Mouse (Mus musculus): ENCODE results near the gene Ankrd55. TPM values are rescaled to one million over a fixed set of nuclear protein-coding genes. Genes with fewer than 3 reads are reported as not detected.
A peak's percentile ranks its signal among the peaks of the same experiment; 100 is the strongest.

Gene Ankrd55
- polyA plus RNA-seq, 1 experiment = 0.74 TPM

DNA sequence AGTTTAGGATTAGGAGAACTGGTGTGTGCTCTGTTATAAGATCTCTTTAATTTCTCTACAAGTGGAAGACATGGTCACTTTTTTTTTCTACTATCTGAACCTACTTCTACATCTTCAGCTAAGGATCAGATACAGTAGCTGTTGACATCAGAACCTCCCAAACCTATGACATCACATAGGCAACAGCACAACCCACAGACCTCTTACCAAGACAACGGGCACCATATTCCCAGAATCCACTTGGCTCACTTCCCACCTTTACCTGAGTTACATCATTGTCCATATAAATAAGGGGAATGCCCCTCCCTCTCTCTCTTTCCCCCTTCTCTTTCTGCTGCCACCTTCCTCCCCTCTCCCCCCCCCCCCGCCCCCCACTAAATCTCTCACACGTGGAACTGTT lies 124.0 kb downstream of the Ankrd55 start:
- Histone ChIP-seq H3K4me3 (ENCODE audit: insufficient read depth, low read length) (no peak overlapping the region), H3K4me1 (ENCODE audit: control insufficient read depth, insufficient read depth, low read length) (peaks cover 2% of the 10 kb centered on the region; the same call in 1 of the 2 replicates), H3K27ac (ENCODE audit: insufficient read depth, low read length) (no peak overlapping the region)
- TF ChIP-seq CTCF (IDR thresholded peaks at IDR 0.05; ENCODE audit: borderline replicate concordance, insufficient read depth, low read length) (no peak), POLR2A (IDR thresholded peaks at IDR 0.05; ENCODE audit: low read depth, low read length) (no peak)

DNA sequence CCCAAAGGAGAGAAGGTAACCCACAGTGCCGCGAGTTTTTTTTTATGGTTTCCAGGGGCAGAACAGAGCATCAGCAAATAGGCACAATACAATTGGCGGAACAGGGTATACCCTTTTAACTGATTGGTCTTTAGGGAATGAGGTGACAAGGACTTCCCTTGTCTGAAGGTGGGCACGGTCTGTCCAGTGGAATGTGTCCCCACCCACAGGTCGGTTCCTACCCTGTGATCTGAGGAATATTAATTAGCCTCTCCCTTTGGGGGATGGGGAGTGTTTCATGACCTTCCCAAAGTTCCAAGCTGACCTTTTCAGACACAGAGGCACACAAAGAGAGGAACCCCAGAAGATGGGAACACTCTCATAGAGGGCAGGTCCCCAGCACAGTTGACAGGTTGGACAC lies 124.6 kb downstream of the Ankrd55 start:
- no peak overlapping the region for H3K4me3 ChIP-seq (ENCODE audit: insufficient read depth, low read length)
- H3K4me1 ChIP-seq (ENCODE audit: control insufficient read depth, insufficient read depth, low read length) = peaks cover 3% of the 10 kb centered on the region; the same call in 1 of the 2 replicates
- no peak overlapping the region for H3K27ac ChIP-seq (ENCODE audit: insufficient read depth, low read length)
- TF ChIP-seq POLR2A (IDR thresholded peaks at IDR 0.05; ENCODE audit: low read depth, low read length) = no peak

DNA sequence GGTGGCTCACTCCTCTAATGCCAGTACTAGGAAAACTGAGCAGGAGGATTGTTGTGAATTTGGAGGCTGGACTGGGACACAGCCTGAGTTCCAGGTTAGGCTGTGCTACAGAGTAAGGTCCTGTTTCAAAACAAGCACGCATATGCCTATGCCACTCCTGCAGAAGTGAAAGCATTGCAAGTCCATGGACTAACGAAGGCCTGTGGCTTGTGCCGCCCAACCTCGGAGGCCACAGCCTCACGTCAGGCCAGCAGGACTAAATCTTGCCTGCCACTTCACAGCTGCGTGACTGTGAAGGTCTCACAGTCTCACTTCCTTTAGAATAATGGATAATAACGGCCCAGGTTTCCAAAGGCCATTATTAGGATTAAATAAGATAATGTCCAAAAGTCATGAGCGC lies 125.4 kb downstream of the Ankrd55 start:
- no peak overlapping the region for H3K27ac ChIP-seq (ENCODE audit: insufficient read depth, low read length)

DNA sequence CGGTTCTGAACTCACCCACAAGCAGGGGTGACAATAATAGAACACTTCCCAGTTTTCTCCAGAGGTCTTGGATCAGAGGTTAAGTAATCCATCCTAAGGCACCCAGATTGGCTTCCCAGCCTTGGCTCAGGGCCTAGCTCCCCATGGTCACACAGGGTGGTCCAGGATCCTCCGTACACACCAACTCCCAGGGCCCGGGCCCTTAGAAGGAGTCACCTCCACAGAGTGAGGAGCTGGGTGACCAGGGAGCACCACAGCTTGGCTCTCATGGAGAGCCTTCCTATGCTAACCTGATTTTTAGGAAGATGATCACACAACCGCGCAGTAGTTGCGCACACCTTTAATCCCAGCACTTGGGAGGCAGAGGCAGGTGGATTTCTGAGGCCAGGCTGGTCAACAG lies 127.6 kb downstream of the Ankrd55 start:
- TF ChIP-seq POLR2A (IDR thresholded peaks at IDR 0.05; ENCODE audit: low read depth, low read length) = no peak
- no peak for TF ChIP-seq CTCF (IDR thresholded peaks at IDR 0.05; ENCODE audit: borderline replicate concordance, insufficient read depth, low read length)
- Histone ChIP-seq H3K4me1 (ENCODE audit: control insufficient read depth, insufficient read depth, low read length) (peaks cover 11% of the 10 kb centered on the region; the same call in 1 of the 2 replicates), H3K27ac (ENCODE audit: insufficient read depth, low read length) (peak overlapping the region; percentile 98), H3K4me3 (ENCODE audit: insufficient read depth, low read length) (no peak overlapping the region)

More for the DNA sequence above, 125.4 kb downstream of the Ankrd55 start:
- Histone ChIP-seq H3K4me3 (ENCODE audit: insufficient read depth, low read length) (no peak overlapping the region), H3K4me1 (ENCODE audit: control insufficient read depth, insufficient read depth, low read length) (peaks cover 4% of the 10 kb centered on the region; the same call in 1 of the 2 replicates)
- TF ChIP-seq CTCF (IDR thresholded peaks at IDR 0.05; ENCODE audit: borderline replicate concordance, insufficient read depth, low read length) (no peak), POLR2A (IDR thresholded peaks at IDR 0.05; ENCODE audit: low read depth, low read length) (no peak)

DNA sequence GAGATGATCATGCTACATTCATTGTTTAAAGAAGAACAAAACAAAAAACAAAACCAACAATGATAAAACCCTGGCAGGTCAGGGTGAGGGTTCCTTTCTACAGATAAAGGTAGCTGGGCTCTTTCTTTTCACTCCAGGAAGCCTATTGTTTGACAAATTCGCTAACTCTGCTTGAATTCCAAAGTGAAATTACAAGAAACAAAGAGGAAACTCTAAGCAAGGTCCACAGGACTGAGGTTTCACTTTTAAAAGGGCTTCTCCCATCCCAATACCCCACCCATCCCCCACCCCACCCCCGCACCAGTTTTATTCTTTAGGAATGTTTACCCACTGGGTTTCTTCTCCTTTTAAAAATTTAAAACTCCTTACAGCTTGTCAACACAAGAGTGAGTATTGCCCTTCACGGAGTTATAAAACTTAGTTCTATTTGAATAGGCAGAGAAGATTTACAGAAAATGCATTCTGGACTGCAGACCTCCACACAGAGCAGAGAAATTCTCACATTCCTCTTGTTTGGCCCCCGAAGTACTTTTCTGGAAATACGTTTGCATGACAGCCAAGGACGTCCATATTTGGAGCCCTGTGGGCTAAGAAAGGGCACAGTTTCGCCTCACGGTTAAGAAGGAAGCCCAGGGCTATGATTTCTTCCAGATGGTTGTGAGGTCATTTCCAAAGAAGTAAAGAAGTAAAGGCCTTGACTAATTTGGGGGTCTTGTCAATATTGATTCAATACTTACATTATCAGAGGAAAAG lies 128.3 kb downstream of the Ankrd55 start:
- TF ChIP-seq CTCF (IDR thresholded peaks at IDR 0.05; ENCODE audit: borderline replicate concordance, insufficient read depth, low read length) (no peak), POLR2A (IDR thresholded peaks at IDR 0.05; ENCODE audit: low read depth, low read length) (no peak)
- Histone ChIP-seq H3K4me1 (ENCODE audit: control insufficient read depth, insufficient read depth, low read length) (peaks cover 11% of the 10 kb centered on the region; the same call in 1 of the 2 replicates), H3K4me3 (ENCODE audit: insufficient read depth, low read length) (no peak overlapping the region), H3K27ac (ENCODE audit: insufficient read depth, low read length) (peak overlapping the region; percentile 98)

DNA sequence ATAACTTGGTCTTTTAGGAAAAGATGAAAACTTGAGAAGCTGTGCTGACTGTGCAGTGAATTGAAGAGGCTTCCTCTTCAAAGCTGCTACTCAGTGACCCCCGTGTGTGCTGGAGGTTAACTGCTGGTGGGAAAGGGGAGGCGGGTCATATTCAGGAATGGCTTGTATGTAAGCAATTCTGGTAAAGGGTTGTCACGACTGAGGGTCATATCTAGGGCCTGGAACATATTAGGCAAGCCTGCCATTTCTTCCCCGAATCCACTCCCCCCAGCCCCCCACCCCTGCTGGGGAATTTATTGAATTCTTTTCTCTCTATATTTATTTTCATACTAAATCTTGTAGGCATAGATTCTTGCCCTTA lies 128.9 kb downstream of the Ankrd55 start:
- Histone ChIP-seq H3K4me3 (ENCODE audit: insufficient read depth, low read length) (no peak overlapping the region), H3K27ac (ENCODE audit: insufficient read depth, low read length) (peak overlapping the region; percentile 98), H3K4me1 (ENCODE audit: control insufficient read depth, insufficient read depth, low read length) (peaks cover 11% of the 10 kb centered on the region; the same call in 1 of the 2 replicates)
- no peak for TF ChIP-seq CTCF (IDR thresholded peaks at IDR 0.05; ENCODE audit: borderline replicate concordance, insufficient read depth, low read length)
- TF ChIP-seq POLR2A (IDR thresholded peaks at IDR 0.05; ENCODE audit: low read depth, low read length) = no peak

DNA sequence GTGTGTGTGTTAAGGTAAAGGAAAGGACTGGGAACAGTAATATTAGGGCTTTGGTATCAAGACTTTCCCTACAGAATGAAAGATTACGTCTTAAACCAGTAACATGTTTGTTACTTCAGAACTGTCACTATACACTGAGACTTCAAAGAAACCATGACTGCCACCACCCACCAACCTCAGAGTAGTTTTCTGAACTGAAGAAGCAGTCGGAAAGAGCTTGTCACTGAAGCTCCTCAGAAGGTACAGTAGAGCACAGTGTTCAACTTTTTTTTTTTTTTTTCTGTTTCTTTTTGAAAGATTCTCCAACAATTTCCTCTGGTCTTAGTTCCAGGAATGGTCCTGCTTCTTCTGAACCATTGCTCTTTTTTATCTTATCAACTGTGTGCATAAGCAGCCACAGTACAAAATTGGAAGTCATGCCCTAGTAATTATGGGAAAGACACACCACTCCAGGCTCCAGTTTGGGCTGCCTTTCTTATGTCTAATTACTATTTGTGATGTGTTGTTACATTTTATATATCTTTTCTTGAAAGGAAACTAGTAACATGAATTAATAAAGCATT lies 129.7 kb downstream of the Ankrd55 start:
- H3K4me3 ChIP-seq (ENCODE audit: insufficient read depth, low read length) = no peak overlapping the region
- TF ChIP-seq CTCF (IDR thresholded peaks at IDR 0.05; ENCODE audit: borderline replicate concordance, insufficient read depth, low read length) = no peak
- peak overlapping the region; percentile 92 for H3K27ac ChIP-seq (ENCODE audit: insufficient read depth, low read length)
- peaks cover 11% of the 10 kb centered on the region; the same call in 1 of the 2 replicates for H3K4me1 ChIP-seq (ENCODE audit: control insufficient read depth, insufficient read depth, low read length)

DNA sequence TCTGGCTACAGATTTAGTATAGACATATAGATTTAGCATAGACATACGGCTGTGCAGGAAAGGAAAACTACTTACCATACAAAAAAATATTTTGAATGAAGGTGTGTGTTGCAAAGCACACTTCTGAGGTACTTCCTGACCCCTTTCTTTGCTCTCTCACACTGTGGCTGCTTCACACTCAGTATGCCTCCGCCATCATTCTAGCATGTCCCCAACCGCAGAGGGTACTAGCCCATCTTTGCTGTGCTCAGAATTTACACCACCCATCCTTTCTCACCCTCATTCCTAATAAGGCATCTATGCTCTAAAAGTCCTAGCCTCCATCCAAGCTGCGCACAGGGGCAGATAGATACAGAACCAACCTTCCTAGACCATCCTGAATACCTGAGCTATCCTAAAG lies 130.3 kb downstream of the Ankrd55 start:
- Histone ChIP-seq H3K27ac (ENCODE audit: insufficient read depth, low read length) (peak overlapping the region; percentile 92; the same call in 1 of the 2 replicates), H3K4me1 (ENCODE audit: control insufficient read depth, insufficient read depth, low read length) (peaks cover 11% of the 10 kb centered on the region; the same call in 1 of the 2 replicates), H3K4me3 (ENCODE audit: insufficient read depth, low read length) (no peak overlapping the region)
- TF ChIP-seq CTCF (IDR thresholded peaks at IDR 0.05; ENCODE audit: borderline replicate concordance, insufficient read depth, low read length) (no peak), POLR2A (IDR thresholded peaks at IDR 0.05; ENCODE audit: low read depth, low read length) (no peak)

DNA sequence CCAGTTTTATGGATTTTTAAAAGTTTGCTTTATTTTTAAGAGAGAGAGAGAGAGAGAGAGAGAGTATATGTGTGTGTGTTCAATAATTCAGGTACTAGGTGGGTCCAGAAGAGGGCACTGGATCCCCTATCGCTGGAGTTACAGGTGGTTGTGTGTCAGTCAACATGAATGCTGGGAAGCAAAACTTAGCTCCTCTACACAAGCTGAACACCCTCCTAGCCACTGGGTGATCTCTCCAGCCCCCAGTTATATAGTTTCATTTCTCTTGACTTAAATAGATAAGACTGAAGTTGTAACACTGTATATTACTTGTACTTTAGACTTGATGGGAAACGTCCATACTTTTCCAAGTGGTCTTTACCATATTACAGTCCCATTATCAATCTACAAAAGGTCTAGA lies 136.0 kb downstream of the Ankrd55 start:
- no peak for TF ChIP-seq CTCF (IDR thresholded peaks at IDR 0.05; ENCODE audit: borderline replicate concordance, insufficient read depth, low read length)
- no peak for TF ChIP-seq POLR2A (IDR thresholded peaks at IDR 0.05; ENCODE audit: low read depth, low read length)
- H3K27ac ChIP-seq (ENCODE audit: insufficient read depth, low read length) = no peak overlapping the region
- H3K4me1 ChIP-seq (ENCODE audit: control insufficient read depth, insufficient read depth, low read length) = peaks cover 7% of the 10 kb centered on the region; the same call in 1 of the 2 replicates
- H3K4me3 ChIP-seq (ENCODE audit: insufficient read depth, low read length) = no peak overlapping the region

DNA sequence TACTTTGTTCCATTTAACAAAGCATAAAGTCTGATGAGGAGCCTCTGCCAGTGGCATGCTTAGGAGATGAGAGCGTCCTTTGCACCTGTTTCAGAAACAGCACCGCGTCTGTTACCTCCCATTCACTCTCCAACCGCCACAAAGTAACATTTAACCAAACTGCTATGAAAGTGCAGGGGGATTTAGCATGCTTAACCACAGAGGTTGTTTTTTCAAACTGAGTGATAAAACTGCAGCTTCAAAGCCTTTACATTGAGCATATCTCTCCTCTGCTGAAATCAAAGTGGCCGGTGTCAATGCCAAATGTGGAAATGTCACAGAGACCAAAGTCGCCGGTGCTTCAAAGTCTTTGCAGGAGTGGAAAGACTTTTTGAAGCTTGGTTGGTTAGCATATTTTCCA lies 136.4 kb downstream of the Ankrd55 start:
- no peak for TF ChIP-seq POLR2A (IDR thresholded peaks at IDR 0.05; ENCODE audit: low read depth, low read length)
- no peak for TF ChIP-seq CTCF (IDR thresholded peaks at IDR 0.05; ENCODE audit: borderline replicate concordance, insufficient read depth, low read length)
- peak overlapping the region; percentile 20 for H3K27ac ChIP-seq (ENCODE audit: insufficient read depth, low read length)
- no peak overlapping the region for H3K4me3 ChIP-seq (ENCODE audit: insufficient read depth, low read length)
- peaks cover 6% of the 10 kb centered on the region; the same call in 1 of the 2 replicates for H3K4me1 ChIP-seq (ENCODE audit: control insufficient read depth, insufficient read depth, low read length)

Measured in embryonic fibroblast, embryonic 13.5 days (primary cell).